Mouse (Mus musculus) neutrophil, adult 65 days (primary cell): ENCODE results near the gene 4930430A15Rik. TPM values are rescaled to one million over a fixed set of nuclear protein-coding genes. Genes with fewer than 3 reads are reported as not detected.

Experiments
- total RNA-seq: library from RNA; stranded (reverse); gene quantifications from 2 replicates; pipeline ENCODE4 v1.2.4, GENCODE M21; 2023

The 4930430A15Rik gene
- not detected in 2 replicates for total RNA-seq

DNA sequence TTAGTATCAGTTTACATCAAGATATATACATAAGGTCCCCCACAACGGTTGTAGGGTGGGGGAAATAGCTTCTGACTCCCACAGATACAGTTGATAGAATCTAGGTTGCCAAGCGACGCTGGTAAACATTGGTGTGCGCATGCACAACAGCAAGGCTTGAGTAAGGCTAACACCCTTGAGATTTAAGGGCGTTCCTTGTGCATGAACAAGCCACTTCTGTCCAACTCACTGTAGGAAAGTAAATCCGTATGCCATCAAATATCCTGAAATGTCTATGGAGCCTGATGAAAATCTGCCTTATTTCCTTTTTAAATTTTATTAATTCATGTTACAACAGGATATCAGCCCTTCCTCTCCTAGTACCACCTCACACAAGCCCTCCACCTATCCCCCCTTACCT, at the start of gene 4930430A15Rik:
Gene 4930430A15Rik (minus strand): TSS at position 101 of the 400 bp plus-strand sequence.

GRCm38 (mm10) chr2:111274006-111274405, 44.6 kb upstream of the 4930430A15Rik start, which contains the start of gene Olfr1277:
Gene Olfr1277, minus strand, starts transcription at chr2:111274106.

GRCm38 (mm10) chr2:111254216-111254615, 24.8 kb upstream of the 4930430A15Rik start, which contains the start of gene Olfr1276:
Gene Olfr1276, plus strand, starts transcription at chr2:111254516.

DNA sequence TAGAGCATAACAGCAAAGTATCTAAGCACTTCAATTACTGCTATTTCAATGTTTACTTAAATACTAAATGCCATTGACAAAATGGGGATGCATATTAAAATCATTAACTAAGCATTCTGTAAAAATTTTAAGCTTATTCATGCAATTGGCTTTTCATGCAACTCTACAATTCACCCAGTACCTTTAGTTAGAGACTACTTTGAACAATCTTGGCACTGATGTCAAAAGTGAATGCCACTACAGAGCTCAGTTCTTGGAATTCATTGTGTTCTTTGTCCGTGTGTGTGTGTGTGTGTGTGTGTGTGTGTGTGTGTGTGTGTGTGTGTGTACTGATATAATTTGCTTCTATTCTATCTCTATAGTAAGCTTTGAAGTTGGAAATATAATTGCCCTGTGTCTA, 5.8 kb upstream of the 4930430A15Rik start, which contains the start of gene Olfr1275:
Gene Olfr1275 (minus strand): TSS at position 101 of the 400 bp plus-strand sequence.

DNA sequence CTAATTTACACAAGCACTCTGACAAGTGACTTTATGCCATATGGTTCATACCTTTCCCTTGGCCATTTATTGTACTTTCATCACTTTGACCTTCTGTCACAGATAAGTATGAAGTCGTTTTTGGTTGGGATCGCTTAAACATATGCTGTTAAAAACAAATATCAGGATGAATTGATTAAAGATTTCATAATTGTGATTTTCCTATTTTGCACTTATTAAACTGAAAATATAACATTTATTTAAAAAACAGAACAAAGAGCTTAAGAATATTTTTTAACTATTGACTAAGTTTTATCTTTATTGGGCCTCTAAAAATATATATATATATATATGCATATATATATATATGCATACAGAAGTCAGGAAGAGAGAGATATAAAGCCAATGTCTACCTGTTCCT, 76.6 kb downstream of the 4930430A15Rik start, which contains the start of gene Gm15130:
Gene Gm15130 (minus strand): TSS at position 101 of the 400 bp plus-strand sequence.

Other genes with a start within 250 kb of the 4930430A15Rik start
- not detected in 2 replicates for gene Gm13941, start 123.6 kb downstream of the 4930430A15Rik start, total RNA-seq
- not detected in 2 replicates for gene Gm15130, start 76.7 kb downstream of the 4930430A15Rik start, total RNA-seq
- gene Olfr1275, start 5.7 kb upstream of the 4930430A15Rik start, total RNA-seq: not detected in 2 replicates
- gene Olfr1276, start 24.9 kb upstream of the 4930430A15Rik start, total RNA-seq: not detected in 2 replicates
- not detected in 2 replicates for gene Olfr1277, start 44.5 kb upstream of the 4930430A15Rik start, total RNA-seq
- gene Olfr1278, start 60.5 kb upstream of the 4930430A15Rik start, total RNA-seq: not detected in 2 replicates
- not detected in 2 replicates for gene Olfr1279, start 71.0 kb upstream of the 4930430A15Rik start, total RNA-seq
- gene Olfr1280, start 84.4 kb upstream of the 4930430A15Rik start, total RNA-seq: not detected in 2 replicates
- gene Olfr1281, start 96.9 kb upstream of the 4930430A15Rik start, total RNA-seq: not detected in 2 replicates
- not detected in 2 replicates for gene Olfr1282, start 106.5 kb upstream of the 4930430A15Rik start, total RNA-seq
- gene Olfr1283, start 137.2 kb upstream of the 4930430A15Rik start, total RNA-seq: not detected in 2 replicates
- not detected in 2 replicates for gene Olfr1284, start 145.9 kb upstream of the 4930430A15Rik start, total RNA-seq
- not detected in 2 replicates for gene Olfr1286, start 193.5 kb upstream of the 4930430A15Rik start, total RNA-seq
- not detected in 2 replicates for gene Olfr1287, start 219.5 kb upstream of the 4930430A15Rik start, total RNA-seq
- not detected in 2 replicates for gene Olfr1288, start 244.5 kb upstream of the 4930430A15Rik start, total RNA-seq